8 mouse cellular contexts compared by ENCODE assay signal in the genomic region with DNA sequence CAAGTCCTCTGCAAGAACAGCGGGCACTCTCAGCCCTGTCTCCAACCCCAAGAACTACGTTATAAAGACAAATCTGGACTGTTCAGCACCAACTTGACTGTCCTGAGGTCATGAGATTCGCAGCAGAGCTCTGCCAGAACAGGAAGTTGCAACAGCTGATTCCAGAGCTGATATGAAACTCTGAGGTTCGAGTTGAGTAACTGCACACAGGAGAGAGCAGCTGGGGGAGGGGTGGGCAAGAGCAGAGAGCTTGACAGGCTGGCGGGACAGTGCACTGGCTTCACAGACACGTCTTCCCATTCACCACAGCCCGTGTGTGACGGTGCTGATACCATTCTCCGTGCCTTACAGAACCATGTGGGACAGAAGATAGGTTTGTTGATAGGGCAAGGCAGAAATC. TPM values are rescaled to one million over a fixed set of nuclear protein-coding genes. Genes with fewer than 3 reads are reported as not detected.
DNase-seq lines count a peak whose midpoint lies in the region; ATAC-seq and TF ChIP-seq lines count a peak whose summit lies in the region.

No protein-coding gene starts in this region.

- no peak overlapping the region for H3K4me2 ChIP-seq in lung, postnatal 0 days (replicated peaks; ENCODE audit: low read depth, low read length)

- peaks cover 4% of the 10 kb centered on the region; the same call in 1 of the 2 replicates for H3K9me3 ChIP-seq in lung, postnatal 0 days (ENCODE audit: low read length)

- H3K9ac ChIP-seq in lung, postnatal 0 days (replicated peaks; ENCODE audit: low read depth), result no peak overlapping the region

- intact Hi-C loops in gastrocnemius, postnatal 14 days (cut with DNase I; ENCODE audit: low total_unique reads), result no loop called here

- TF ChIP-seq EP300 in lung, postnatal 0 days (IDR thresholded peaks at IDR 0.05), result peak; percentile 48; the same call in 1 of the 2 replicates

- no peaks in the 10 kb centered on the region for H3K27me3 ChIP-seq in lung, postnatal 0 days (replicated peaks; ENCODE audit: insufficient read depth, low read length)

- peak; percentile 91 for ATAC-seq in inflammation-experienced regulatory T-cells, adult 6 months
- ATAC-seq in lung, postnatal 0 days, result peak; percentile 92

- H3K27ac ChIP-seq in lung, postnatal 0 days (ENCODE audit: low read length), result no peak overlapping the region

- 0 out of 2 replicates have a peak, but pooled peaks cover 3% of the 10 kb centered on the region for H3K4me1 ChIP-seq in lung, postnatal 0 days (ENCODE audit: insufficient read depth, low read depth, low read length)

- WGBS in lung, postnatal 0 days, result 25% methylated on average over 9 of the region's 9 CpGs

- no peaks in the 10 kb centered on the region for H3K36me3 ChIP-seq in lung, postnatal 0 days (ENCODE audit: insufficient read depth, low read length)

- peak; percentile 33 for DNase-seq in gastrocnemius, postnatal 14 days
- DNase-seq in gastrocnemius, postnatal 4 days (ENCODE audit: low spot score in 2 of 2), result no peak
- DNase-seq in adrenal gland, postnatal 10 days, result peak; percentile 64
- DNase-seq in lung, postnatal 0 days (ENCODE audit: low spot score), result peak; percentile 92
- peak; percentile 79 to 85 for DNase-seq in thymus, adult 18-20 months
- DNase-seq in frontal cortex, adult 2 months (ENCODE audit: extremely low spot score in 1 of 2, low spot score in 1 of 2), result no peak
- no peak for DNase-seq in frontal cortex, postnatal 10 days (ENCODE audit: low spot score in 2 of 2)

- TF ChIP-seq CTCF in lung, postnatal 0 days (IDR thresholded peaks at IDR 0.05), result no peak

- H3K4me3 ChIP-seq in lung, postnatal 0 days (ENCODE audit: low read depth, low read length), result no peak overlapping the region

RNA-seq across cellular contexts. Expression of gene Arhgap25, which starts 9.0 kb away (rescaled TPM):
- 1 to 10 TPM; 2.1 to 2.9 TPM for total RNA-seq in gastrocnemius, postnatal 14 days (2021)
- total RNA-seq in gastrocnemius, postnatal 4 days (2021), result 1 to 10 TPM; 4.4 to 4.6 TPM
- 1 to 10 TPM; 7.5 to 8.3 TPM for total RNA-seq in adrenal gland, postnatal 10 days (2021)
- polyA plus RNA-seq in inflammation-experienced regulatory T-cells, adult 6 months (2017; shearing (Covaris generic)), result 100 to 1,000 TPM in 2 of 3 experiments, 10 to 100 TPM in 1; 77.8 to 111 (median 105) TPM
- polyA plus RNA-seq in lung, postnatal 0 days (2015; fragmentation: Nextera tagmentation; extraction: Ambion mirVana), result 9.9 and 10.2 TPM in 2 replicates
- polyA plus RNA-seq in frontal cortex, adult 2 months (2012; rRNA removed), result 3.4 and 3.5 TPM in 2 replicates

RNA-seq across cellular contexts. Expression of gene Prokr1, which starts 48.5 kb away (rescaled TPM):
- 1 to 10 TPM; 2.2 to 3.6 TPM for total RNA-seq in gastrocnemius, postnatal 14 days (2021)
- total RNA-seq in gastrocnemius, postnatal 4 days (2021), result 1 to 10 TPM; 7.9 to 9.3 TPM
- 1 to 10 TPM in 1 of 2 experiments, under 1 TPM in 1; 0.57 to 1.3 TPM for total RNA-seq in adrenal gland, postnatal 10 days (2021)
- not detected for polyA plus RNA-seq in inflammation-experienced regulatory T-cells, adult 6 months (2017; shearing (Covaris generic))
- polyA plus RNA-seq in lung, postnatal 0 days (2015; fragmentation: Nextera tagmentation; extraction: Ambion mirVana), result 0.41 and 0.52 TPM in 2 replicates
- 0.06 and 0.10 TPM in 2 replicates for polyA plus RNA-seq in frontal cortex, adult 2 months (2012; rRNA removed)

Comparison
In these comparisons a context has a peak if more than half of its experiments do, and no peak if none do; other contexts are left out.
1. DNase-seq: peak in gastrocnemius, postnatal 14 days (single experiment), adrenal gland, postnatal 10 days (single experiment), lung, postnatal 0 days (single experiment) and thymus, adult 18-20 months (2 of 2); none in gastrocnemius, postnatal 4 days (0 of 2), frontal cortex, adult 2 months (0 of 2) and frontal cortex, postnatal 10 days (0 of 2).